Mouse (Mus musculus) hindbrain, embryonic 14.5 days (tissue): ENCODE measurements at regions not wholly inside any gene's neighbourhood (a gene's known extent, or its start where the extent isn't known, plus 50 kb on each side); places are given as distances from the start of the nearest gene placed in this dataset.
"Not testable (repeated sequence)": the region's sequence is repeated elsewhere in the genome, so short reads cannot be mapped to it uniquely, and the experiment has no call there.

Experiments used
- ATAC-seq: fragments of 200-750 bp; cut with Nextera tagmentation; 2 replicates; pipeline ENCODE4 v1.8.0; 2017; ENCODE audit warnings: moderate number of reproducible peaks, mild to moderate bottlenecking, moderate TSS enrichment, moderate library complexity; ENCODE audit not compliant: low FRiP score
- DNase-seq: peaks from one replicate; pipeline ENCODE4 v3.0.0-alpha.2; 2015; ENCODE audit warnings: low spot score
- H3K27ac ChIP-seq: fragments of 300-500 bp; sonication (generic); 2 replicates; pipeline ENCODE4 v1.5.1; 2014; ENCODE audit warnings: mild to moderate bottlenecking, moderate library complexity
- H3K27me3 ChIP-seq: fragments of 300-500 bp; sonication (generic); 2 replicates; pipeline ENCODE4 v1.6.1; 2014; ENCODE audit warnings: mild to moderate bottlenecking, low read length, mixed read lengths; ENCODE audit not compliant: control insufficient read depth, insufficient read depth
- H3K36me3 ChIP-seq: fragments of 300-500 bp; sonication (generic); replicated peaks from 2 replicates; pipeline ENCODE4 v1.6.1; 2014; ENCODE audit not compliant: control insufficient read depth, insufficient read depth
- H3K4me1 ChIP-seq: fragments of 300-500 bp; sonication (generic); replicated peaks from 2 replicates; pipeline ENCODE4 v1.6.1; 2014; ENCODE audit warnings: antibody characterized with exemption, low read length, mixed read lengths; ENCODE audit not compliant: control insufficient read depth, insufficient read depth
- H3K4me2 ChIP-seq: fragments of 300-500 bp; sonication (generic); replicated peaks from 2 replicates; pipeline ENCODE4 v1.6.1; 2014; ENCODE audit warnings: mild to moderate bottlenecking, moderate library complexity
- H3K4me3 ChIP-seq: fragments of 300-500 bp; sonication (generic); replicated peaks from 2 replicates; pipeline ENCODE4 v1.5.1; 2014; ENCODE audit warnings: mild to moderate bottlenecking, low read length
- H3K9ac ChIP-seq: fragments of 300-500 bp; sonication (generic); 2 replicates; pipeline ENCODE4 v1.6.1; 2014
- H3K9me3 ChIP-seq: fragments of 300-500 bp; sonication (generic); 2 replicates; pipeline ENCODE4 v1.6.1; 2016; ENCODE audit warnings: low read length; ENCODE audit not compliant: control insufficient read depth
- whole genome bisulfite sequencing: fragments of 180-500 bp; shearing (Covaris S2); extraction: QIAGEN DNeasy Blood & Tissue Kit; methylation state at CpG from one replicate; pipeline ENCODE4 v1.1.7; 2014; 5-methylcytosine and 5-hydroxymethylcytosine counted together

- Histone ChIP-seq H3K27me3 (no peaks in the 10 kb centered on the region), H3K4me1 (no peaks in the 10 kb centered on the region)
- DNase-seq: no peak
Measured at GRCm38 (mm10) chr12:14271216-14271615, 119.4 kb upstream of the Fam84a start.

DNA sequence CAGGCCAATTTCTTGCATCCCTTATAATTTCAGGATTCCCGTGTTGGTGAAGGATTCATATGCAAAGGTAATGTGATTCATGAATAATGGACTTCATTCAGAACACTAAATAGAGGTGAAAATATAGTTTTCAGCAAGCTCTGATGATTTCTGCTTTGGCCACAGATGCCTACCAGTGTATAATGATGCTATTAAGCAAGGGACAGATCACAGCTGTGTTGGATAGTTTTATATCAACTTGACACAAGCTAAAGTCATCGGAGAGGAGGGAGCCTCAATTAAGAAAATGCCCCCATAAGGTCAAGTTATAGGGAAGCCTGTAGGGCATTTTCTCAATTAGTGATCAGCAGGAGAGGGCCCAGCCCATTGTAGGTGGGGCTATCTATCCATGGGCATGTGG is 109.2 kb upstream of the Fam84a start:
- H3K9ac ChIP-seq: no peak overlapping the region
- H3K27ac ChIP-seq: no peak overlapping the region
- no peaks in the 10 kb centered on the region for H3K36me3 ChIP-seq
- DNase-seq (no peak), ATAC-seq (no peak)
- no peaks in the 10 kb centered on the region for H3K27me3 ChIP-seq
- no peaks in the 10 kb centered on the region for H3K9me3 ChIP-seq
- H3K4me3 ChIP-seq: no peak overlapping the region
- H3K4me2 ChIP-seq: no peak overlapping the region
- WGBS: 44% methylated on average over 2 of the region's 2 CpGs
- no peaks in the 10 kb centered on the region for H3K4me1 ChIP-seq

More at GRCm38 (mm10) chr12:14271216-14271615, 119.4 kb upstream of the Fam84a start:
- H3K27ac ChIP-seq: no peak overlapping the region
- no peaks in the 10 kb centered on the region for H3K9me3 ChIP-seq
- ATAC-seq: no peak
- no peaks in the 10 kb centered on the region for H3K36me3 ChIP-seq
- no peak overlapping the region for H3K9ac ChIP-seq
- no peak overlapping the region for H3K4me3 ChIP-seq
- H3K4me2 ChIP-seq: no peak overlapping the region

DNA sequence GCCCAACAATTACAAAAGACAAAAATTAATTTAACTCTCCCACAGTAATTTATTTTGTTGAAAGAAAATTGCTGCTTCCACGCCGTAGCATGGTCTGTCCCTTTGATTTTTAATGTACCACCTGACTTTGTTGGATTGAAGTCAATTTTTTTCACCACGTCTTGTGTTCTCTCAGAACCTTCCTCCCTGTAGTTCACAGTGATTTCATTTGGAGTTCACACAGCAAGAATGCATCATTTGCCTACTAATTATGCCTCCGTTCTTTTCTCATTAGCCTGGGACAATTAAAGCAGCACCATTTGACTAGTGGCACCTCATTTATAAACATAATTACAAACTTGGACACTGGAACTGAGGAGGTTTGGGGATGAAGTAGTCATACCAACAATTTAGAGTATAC is 108.4 kb upstream of the Fam84a start:
- Histone ChIP-seq H3K4me2 (no peak overlapping the region), H3K27me3 (no peaks in the 10 kb centered on the region), H3K9me3 (no peaks in the 10 kb centered on the region), H3K27ac (no peak overlapping the region), H3K4me1 (no peaks in the 10 kb centered on the region), H3K36me3 (no peaks in the 10 kb centered on the region), H3K9ac (no peak overlapping the region), H3K4me3 (no peak overlapping the region)
- peak; percentile 73; the same call in 1 of the 2 replicates for ATAC-seq
- DNase-seq: peak; percentile 38
- WGBS: 44% methylated on average over 4 of the region's 4 CpGs

- Histone ChIP-seq H3K9ac (no peak overlapping the region), H3K27ac (no peak overlapping the region), H3K4me3 (no peak overlapping the region), H3K27me3 (no peaks in the 10 kb centered on the region), H3K9me3 (no peaks in the 10 kb centered on the region), H3K4me1 (no peaks in the 10 kb centered on the region), H3K36me3 (no peaks in the 10 kb centered on the region), H3K4me2 (no peak overlapping the region)
- ATAC-seq: no peak
- 87% methylated on average over 5 of the region's 5 CpGs for WGBS
- DNase-seq: no peak
Measured at GRCm38 (mm10) chr12:14253336-14253735, 101.5 kb upstream of the Fam84a start.

GRCm38 (mm10) chr12:14250124-14250523 is 98.3 kb upstream of the Fam84a start:
- WGBS: 92% methylated on average over 4 of the region's 4 CpGs
- ATAC-seq (no peak), DNase-seq (no peak)
- H3K27me3 ChIP-seq: no peaks in the 10 kb centered on the region
- no peak overlapping the region for H3K9ac ChIP-seq
- H3K27ac ChIP-seq: no peak overlapping the region
- no peak overlapping the region for H3K4me2 ChIP-seq
- H3K36me3 ChIP-seq: no peaks in the 10 kb centered on the region
- H3K4me1 ChIP-seq: no peaks in the 10 kb centered on the region
- H3K9me3 ChIP-seq: no peaks in the 10 kb centered on the region
- H3K4me3 ChIP-seq: no peak overlapping the region

GRCm38 (mm10) chr12:14242720-14243119 is 90.9 kb upstream of the Fam84a start:
- not testable (repeated sequence) for H3K4me3 ChIP-seq, H3K4me2 ChIP-seq, H3K9me3 ChIP-seq, ATAC-seq, H3K27me3 ChIP-seq, H3K4me1 ChIP-seq, H3K36me3 ChIP-seq, DNase-seq, H3K27ac ChIP-seq, H3K9ac ChIP-seq
- 90% methylated on average over 5 of the region's 6 CpGs for WGBS

DNA sequence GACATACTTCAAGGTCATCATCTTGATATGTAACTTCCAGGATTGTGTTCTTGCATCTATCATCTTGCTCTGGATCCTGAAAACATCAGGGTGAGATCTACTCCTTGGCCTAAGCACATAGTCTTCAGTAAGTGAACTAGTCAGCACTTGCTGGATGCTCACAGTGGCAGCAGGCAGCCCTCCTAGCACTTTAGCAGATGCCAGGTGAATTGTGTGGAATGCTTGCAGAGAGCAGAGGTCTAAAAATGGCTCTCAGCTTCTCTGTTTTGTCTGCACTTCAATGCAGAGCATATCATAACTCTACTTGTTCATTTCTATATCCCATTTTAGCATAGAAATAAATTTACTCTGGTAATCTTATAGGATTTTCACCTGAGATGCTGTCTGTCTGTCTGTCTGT is 85.8 kb upstream of the Fam84a start:
- Histone ChIP-seq H3K27me3 (no peaks in the 10 kb centered on the region), H3K27ac (no peak overlapping the region), H3K9me3 (no peaks in the 10 kb centered on the region), H3K9ac (no peak overlapping the region), H3K4me1 (no peaks in the 10 kb centered on the region), H3K36me3 (no peaks in the 10 kb centered on the region), H3K4me3 (no peak overlapping the region), H3K4me2 (no peak overlapping the region)
- ATAC-seq (no peak), DNase-seq (no peak)

DNA sequence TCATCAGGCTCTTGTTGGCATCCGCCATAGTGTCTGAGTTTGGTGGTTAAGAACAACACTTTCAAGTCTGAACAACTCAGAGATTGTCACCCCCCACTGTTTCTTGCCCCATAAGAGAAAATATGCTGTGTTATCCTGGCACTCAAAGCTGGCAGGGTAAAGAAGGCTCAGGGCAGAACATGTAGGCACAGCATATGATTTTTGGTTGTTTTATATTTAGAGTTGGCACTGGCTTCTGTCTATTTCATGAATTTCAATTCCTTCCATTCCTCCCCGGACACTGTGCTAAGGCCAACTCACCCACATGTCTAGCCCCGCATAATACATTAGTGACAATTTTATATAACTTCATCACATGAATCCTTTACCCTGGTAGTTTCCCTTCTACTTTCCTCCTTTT is 83.5 kb upstream of the Fam84a start:
- H3K27me3 ChIP-seq: no peaks in the 10 kb centered on the region
- no peaks in the 10 kb centered on the region for H3K36me3 ChIP-seq
- no peaks in the 10 kb centered on the region for H3K4me1 ChIP-seq
- H3K9me3 ChIP-seq: no peaks in the 10 kb centered on the region
- H3K27ac ChIP-seq: no peak overlapping the region
- H3K9ac ChIP-seq: no peak overlapping the region
- no peak overlapping the region for H3K4me2 ChIP-seq
- 89% methylated on average over 3 of the region's 3 CpGs for WGBS
- ATAC-seq: no peak
- H3K4me3 ChIP-seq: no peak overlapping the region
- no peak for DNase-seq

- Histone ChIP-seq H3K27ac (no peak overlapping the region), H3K36me3 (no peaks in the 10 kb centered on the region), H3K9me3 (no peaks in the 10 kb centered on the region), H3K27me3 (no peaks in the 10 kb centered on the region), H3K4me2 (no peak overlapping the region), H3K4me3 (no peak overlapping the region), H3K4me1 (no peaks in the 10 kb centered on the region), H3K9ac (no peak overlapping the region)
- no peak for DNase-seq
- WGBS: 79% methylated on average over 3 of the region's 3 CpGs
- no peak for ATAC-seq
Measured at GRCm38 (mm10) chr12:14212618-14213017, 60.8 kb upstream of the Fam84a start.

GRCm38 (mm10) chr12:14209881-14210280 is 58.0 kb upstream of the Fam84a start:
- Histone ChIP-seq H3K27me3 (no peaks in the 10 kb centered on the region), H3K4me2 (no peak overlapping the region), H3K4me1 (no peaks in the 10 kb centered on the region), H3K9me3 (no peaks in the 10 kb centered on the region), H3K9ac (no peak overlapping the region), H3K4me3 (no peak overlapping the region), H3K27ac (no peak overlapping the region), H3K36me3 (no peaks in the 10 kb centered on the region)
- no peak for DNase-seq
- no peak for ATAC-seq
